Mouse (Mus musculus) midbrain, postnatal 0 days (tissue): ENCODE measurements around the gene Pin1rt1. TPM values are rescaled to one million over a fixed set of nuclear protein-coding genes. Genes with fewer than 3 reads are reported as not detected.

Experiments
- ATAC-seq: fragments of 200-750 bp; cut with Nextera tagmentation; 2 replicates; pipeline ENCODE4 v1.8.0; 2017; ENCODE audit warnings: moderate number of reproducible peaks, mild to moderate bottlenecking, moderate TSS enrichment, moderate library complexity; ENCODE audit not compliant: low FRiP score
- DNase-seq: peaks from one replicate; pipeline ENCODE4 v3.0.0-alpha.2; 2015; ENCODE audit warnings: low spot score
- H3K27ac ChIP-seq: fragments of 300-500 bp; sonication (generic); 2 replicates; pipeline ENCODE4 v1.5.1; 2014; ENCODE audit warnings: low read depth, mild to moderate bottlenecking, low read length, mixed read lengths
- H3K27me3 ChIP-seq: fragments of 300-500 bp; sonication (generic); 2 replicates; pipeline ENCODE4 v1.6.1; 2014; ENCODE audit warnings: low read length, control low read depth, mixed read lengths; ENCODE audit not compliant: insufficient read depth
- H3K36me3 ChIP-seq: fragments of 300-500 bp; sonication (generic); 2 replicates; pipeline ENCODE4 v1.6.1; 2014; ENCODE audit warnings: low read length, control low read depth, mixed read lengths; ENCODE audit not compliant: insufficient read depth
- H3K4me1 ChIP-seq: fragments of 300-500 bp; sonication (generic); 2 replicates; pipeline ENCODE4 v1.6.1; 2014; ENCODE audit warnings: mild to moderate bottlenecking, control low read depth, antibody characterized with exemption, low read length, mixed read lengths; ENCODE audit not compliant: insufficient read depth
- H3K4me2 ChIP-seq: fragments of 300-500 bp; sonication (generic); 2 replicates; pipeline ENCODE4 v1.6.1; 2014; ENCODE audit warnings: low read depth, mild to moderate bottlenecking, low read length, mixed read lengths; ENCODE audit not compliant: poor library complexity, severe bottlenecking
- H3K4me3 ChIP-seq: fragments of 300-500 bp; sonication (generic); 2 replicates; pipeline ENCODE4 v1.5.1; 2014; ENCODE audit warnings: low read depth, mild to moderate bottlenecking, low read length, moderate library complexity
- H3K9ac ChIP-seq: fragments of 300-500 bp; sonication (generic); replicated peaks from 2 replicates; pipeline ENCODE4 v1.6.1; 2014; ENCODE audit warnings: mild to moderate bottlenecking, low read length, moderate library complexity, mixed read lengths; ENCODE audit not compliant: poor library complexity, severe bottlenecking
- H3K9me3 ChIP-seq: fragments of 300-500 bp; sonication (generic); 2 replicates; pipeline ENCODE4 v1.6.1; 2016; ENCODE audit warnings: low read length, control low read depth
- CTCF ChIP-seq: IDR thresholded peaks from 2 replicates; pipeline ENCODE4 v1.5.1; 2016; ENCODE audit warnings: antibody characterized with exemption, mild to moderate bottlenecking
- WGBS: fragments of 180-500 bp; shearing (Covaris S2); extraction: QIAGEN DNeasy Blood & Tissue Kit; methylation state at CpG from one replicate; pipeline ENCODE4 v1.1.7; 2014; 5-methylcytosine and 5-hydroxymethylcytosine counted together
- polyA plus RNA-seq: library from polyadenylated mRNA; unstranded; fragments of >200 nt; fragmentation: Nextera tagmentation; extraction: Ambion mirVana; gene quantifications from 2 replicates; pipeline ENCODE4 v1.2.1, GENCODE M21; 2015
- total RNA-seq: library from RNA; depleted of rRNA; stranded (reverse); fragments of >200 nt; gene quantifications from 2 replicates; pipeline ENCODE4 v1.2.3, GENCODE M21; 2014

Gene Pin1rt1
- total and polyA plus RNA-seq, 2 experiments from 2014 or later: not detected

DNA sequence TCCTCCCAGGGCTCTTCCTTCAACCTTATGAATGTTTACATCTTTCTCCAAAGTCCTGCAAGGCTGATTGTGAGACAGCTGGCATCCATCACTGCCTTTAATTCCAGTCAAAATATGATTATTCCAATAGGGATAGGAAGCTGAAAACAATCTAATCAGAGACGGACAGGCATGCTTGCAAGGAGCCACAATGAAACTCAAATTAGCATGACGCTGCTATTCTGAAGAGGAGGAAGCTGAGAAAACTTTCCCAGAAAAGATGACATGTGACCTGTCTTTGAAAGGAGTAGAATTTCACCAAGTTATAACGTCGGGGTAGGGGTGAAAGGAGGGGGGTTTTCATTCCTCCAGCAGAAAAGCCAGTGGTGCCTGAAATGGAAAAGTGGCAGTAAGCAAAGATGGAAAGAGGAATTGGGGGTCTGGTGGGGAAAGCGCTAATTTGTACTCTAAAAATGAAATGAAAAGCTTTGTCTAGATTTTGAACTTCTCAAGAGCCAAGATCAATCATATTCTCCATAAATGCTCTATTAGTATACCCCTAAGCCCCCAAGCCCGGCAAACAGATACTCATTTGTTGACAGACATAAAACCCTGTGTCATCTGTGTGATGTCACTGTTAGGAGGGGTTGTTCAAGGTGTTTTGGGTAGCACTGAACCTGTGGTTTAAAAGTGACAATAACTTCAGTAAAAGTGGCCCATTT lies 5.4 kb downstream of the Pin1rt1 start:
- DNase-seq: no peak

GRCm38 (mm10) chr2:104709786-104710337 lies 6.3 kb downstream of the Pin1rt1 start:
- 60% methylated on average over 6 of the region's 6 CpGs for WGBS
- Histone ChIP-seq H3K9ac (no peak overlapping the region), H3K4me1 (peaks cover 4% of the 10 kb centered on the region; the same call in 1 of the 2 replicates), H3K4me3 (no peak overlapping the region), H3K9me3 (no peaks in the 10 kb centered on the region), H3K4me2 (no peak overlapping the region), H3K36me3 (peaks cover 7% of the 10 kb centered on the region; the same call in 1 of the 2 replicates), H3K27ac (no peak overlapping the region), H3K27me3 (no peaks in the 10 kb centered on the region)
- ATAC-seq: no peak
- no peak for TF ChIP-seq CTCF
- DNase-seq: no peak

More for the DNA sequence above, 5.4 kb downstream of the Pin1rt1 start:
- Histone ChIP-seq H3K36me3 (0 out of 2 replicates have a peak, but pooled peaks cover 3% of the 10 kb centered on the region), H3K9ac (peak overlapping the region; percentile 81), H3K4me3 (peak overlapping the region; percentile 80), H3K27ac (no peak overlapping the region), H3K27me3 (no peaks in the 10 kb centered on the region), H3K4me1 (peaks cover 4% of the 10 kb centered on the region; the same call in 1 of the 2 replicates), H3K4me2 (peak overlapping the region; percentile 66), H3K9me3 (no peaks in the 10 kb centered on the region)
- TF ChIP-seq CTCF: no peak
- 10% methylated on average over 6 of the region's 6 CpGs for WGBS
- 0 out of 2 replicates have a peak, but pooled peaks have one; percentile 2 for ATAC-seq

- 83% methylated on average over 3 of the region's 3 CpGs for WGBS
- no peaks in the 10 kb centered on the region for H3K4me1 ChIP-seq
- H3K4me3 ChIP-seq: no peak overlapping the region
- H3K4me2 ChIP-seq: no peak overlapping the region
- no peaks in the 10 kb centered on the region for H3K9me3 ChIP-seq
- H3K27ac ChIP-seq: no peak overlapping the region
- H3K36me3 ChIP-seq: peaks cover 8% of the 10 kb centered on the region; the same call in 1 of the 2 replicates
- DNase-seq (no peak), ATAC-seq (no peak)
- TF ChIP-seq CTCF: no peak
- H3K27me3 ChIP-seq: no peaks in the 10 kb centered on the region
- H3K9ac ChIP-seq: no peak overlapping the region
These were observed 11.8 kb downstream of the Pin1rt1 start for GRCm38 (mm10) chr2:104704355-104704754.

GRCm38 (mm10) chr2:104703158-104703557 lies 13.0 kb downstream of the Pin1rt1 start:
- no peaks in the 10 kb centered on the region for H3K9me3 ChIP-seq
- H3K9ac ChIP-seq: no peak overlapping the region
- no peak for TF ChIP-seq CTCF
- H3K36me3 ChIP-seq: peaks cover 11% of the 10 kb centered on the region
- no peak overlapping the region for H3K27ac ChIP-seq
- H3K27me3 ChIP-seq: no peaks in the 10 kb centered on the region
- ATAC-seq (no peak), DNase-seq (no peak)
- no peaks in the 10 kb centered on the region for H3K4me1 ChIP-seq
- WGBS: 67% methylated on average over 3 of the region's 3 CpGs
- no peak overlapping the region for H3K4me3 ChIP-seq
- H3K4me2 ChIP-seq: no peak overlapping the region

DNA sequence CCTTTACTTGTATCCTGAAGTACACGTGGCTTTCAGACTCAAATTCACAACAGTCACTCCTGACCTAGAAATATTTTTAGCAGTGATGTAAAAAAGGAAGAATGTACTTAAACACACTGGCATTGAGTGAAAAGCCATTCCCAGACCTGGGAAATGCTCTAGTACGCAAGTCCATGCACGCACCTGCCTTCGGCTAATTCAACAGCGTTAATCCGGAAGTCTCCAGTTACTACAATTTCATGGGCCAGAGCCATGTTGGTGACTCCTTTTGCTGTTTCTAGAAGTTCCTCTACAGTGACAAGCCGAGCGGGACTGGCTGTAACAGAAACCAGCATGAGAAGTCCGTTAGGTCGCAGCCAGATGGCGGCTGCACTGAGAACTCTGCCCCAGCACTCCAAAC lies 16.5 kb downstream of the Pin1rt1 start:
- 92% methylated on average over 11 of the region's 11 CpGs for WGBS

GRCm38 (mm10) chr2:104692551-104692950 lies 23.6 kb downstream of the Pin1rt1 start:
- Histone ChIP-seq H3K9ac (no peak overlapping the region), H3K4me2 (no peak overlapping the region), H3K4me1 (no peaks in the 10 kb centered on the region), H3K4me3 (no peak overlapping the region), H3K27me3 (no peaks in the 10 kb centered on the region), H3K27ac (no peak overlapping the region), H3K36me3 (peaks cover 11% of the 10 kb centered on the region), H3K9me3 (no peaks in the 10 kb centered on the region)
- TF ChIP-seq CTCF: no peak
- ATAC-seq (no peak), DNase-seq (no peak)
- 53% methylated on average over 2 of the region's 2 CpGs for WGBS

More for the DNA sequence above, 16.5 kb downstream of the Pin1rt1 start:
- Histone ChIP-seq H3K4me2 (no peak overlapping the region), H3K27me3 (no peaks in the 10 kb centered on the region), H3K9ac (no peak overlapping the region), H3K4me3 (no peak overlapping the region), H3K36me3 (peaks cover 14% of the 10 kb centered on the region), H3K27ac (no peak overlapping the region), H3K9me3 (no peaks in the 10 kb centered on the region), H3K4me1 (no peaks in the 10 kb centered on the region)
- no peak for DNase-seq
- TF ChIP-seq CTCF: no peak
- ATAC-seq: no peak
